Mouse (Mus musculus) cortical plate, adult 2 months (tissue): Measurements from ENCODE around the gene Pcbp3. TPM values are rescaled to one million over a fixed set of nuclear protein-coding genes. Genes with fewer than 3 reads are reported as not detected.

Experiments used
- H3K27ac ChIP-seq: fragments of 200-500 bp; 2 replicates; pipeline ENCODE4 v1.5.1; 2012; ENCODE audit warnings: low read length, control low read depth, inconsistent platforms; ENCODE audit not compliant: insufficient read depth
- H3K4me1 ChIP-seq: fragments of 200-500 bp; 2 replicates; pipeline ENCODE4 v1.6.1; 2011; ENCODE audit warnings: low read length; ENCODE audit not compliant: control insufficient read depth, insufficient read depth
- H3K4me3 ChIP-seq: fragments of 200-500 bp; 2 replicates; pipeline ENCODE4 v1.5.1; 2011; ENCODE audit warnings: mild to moderate bottlenecking, low read length, control low read depth; ENCODE audit not compliant: insufficient read depth
- CTCF ChIP-seq: fragments of 200-500 bp; IDR thresholded peaks from 2 replicates; pipeline ENCODE4 v1.5.1; 2011; ENCODE audit warnings: mild to moderate bottlenecking, control low read depth, low read length; ENCODE audit not compliant: insufficient read depth; ENCODE audit errors: extremely low read depth
- POLR2A ChIP-seq: fragments of 200-500 bp; IDR thresholded peaks from 2 replicates; pipeline ENCODE4 v1.6.1; 2011; ENCODE audit warnings: mild to moderate bottlenecking, low read length, control low read depth; ENCODE audit not compliant: insufficient read depth; ENCODE audit errors: extremely low read depth
- polyA plus RNA-seq: library from polyadenylated mRNA; depleted of rRNA; stranded (reverse); fragments of >200 nt; gene quantifications from 2 replicates; pipeline ENCODE4 v1.2.3, GENCODE M21; 2012

Pcbp3 gene
- polyA plus RNA-seq, 1 experiment: 49.0 TPM

- Histone ChIP-seq H3K27ac (no peak overlapping the region), H3K4me1 (peaks cover 5% of the 10 kb centered on the region), H3K4me3 (no peak overlapping the region)
- TF ChIP-seq CTCF: no peak
- no peak for TF ChIP-seq POLR2A
These were observed 230.0 kb downstream of the Pcbp3 start for GRCm38 (mm10) chr10:76731621-76732239.

- Histone ChIP-seq H3K27ac (0 out of 2 replicates have a peak overlapping the region, but pooled peaks have one; percentile 4), H3K4me3 (no peak overlapping the region), H3K4me1 (peaks cover 5% of the 10 kb centered on the region)
- TF ChIP-seq POLR2A: no peak
- no peak for TF ChIP-seq CTCF
These were observed 231.8 kb downstream of the Pcbp3 start for GRCm38 (mm10) chr10:76729631-76730620.

- peak; percentile 57 for TF ChIP-seq CTCF
- TF ChIP-seq POLR2A: no peak
- H3K4me1 ChIP-seq: peaks cover 3% of the 10 kb centered on the region
- H3K4me3 ChIP-seq: no peak overlapping the region
- H3K27ac ChIP-seq: no peak overlapping the region
These were observed 233.3 kb downstream of the Pcbp3 start for GRCm38 (mm10) chr10:76728369-76728768.

- TF ChIP-seq POLR2A (no peak), CTCF (no peak)
- Histone ChIP-seq H3K4me3 (no peak overlapping the region), H3K27ac (no peak overlapping the region), H3K4me1 (peaks cover 3% of the 10 kb centered on the region)
These were observed 234.4 kb downstream of the Pcbp3 start for GRCm38 (mm10) chr10:76727301-76727700.

GRCm38 (mm10) chr10:76726866-76727265 lies 234.8 kb downstream of the Pcbp3 start:
- Histone ChIP-seq H3K4me3 (no peak overlapping the region), H3K27ac (no peak overlapping the region), H3K4me1 (peaks cover 3% of the 10 kb centered on the region)
- TF ChIP-seq POLR2A: no peak

GRCm38 (mm10) chr10:76725682-76726285 lies 235.9 kb downstream of the Pcbp3 start, which contains the start of gene Col6a1:
TSS of gene Col6a1 (minus strand) at chr10:76726168.
- no peak for TF ChIP-seq POLR2A
- TF ChIP-seq CTCF: no peak
- Histone ChIP-seq H3K27ac (no peak within 1 kb of the TSS), H3K4me1 (peaks cover 3% of the 10 kb centered on the region), H3K4me3 (peak within 1 kb of the TSS; percentile 37)

- H3K4me1 ChIP-seq: no peaks in the 10 kb centered on the region; the same call in 1 of the 2 replicates
- peak overlapping the region; percentile 37; the same call in 1 of the 2 replicates for H3K4me3 ChIP-seq
- no peak for TF ChIP-seq CTCF
- no peak for TF ChIP-seq POLR2A
- no peak overlapping the region for H3K27ac ChIP-seq
These were observed 236.6 kb downstream of the Pcbp3 start for GRCm38 (mm10) chr10:76725097-76725496.

GRCm38 (mm10) chr10:76724231-76724736 lies 237.4 kb downstream of the Pcbp3 start:
- H3K27ac ChIP-seq: no peak overlapping the region
- TF ChIP-seq CTCF: no peak
- TF ChIP-seq POLR2A: no peak
- no peaks in the 10 kb centered on the region for H3K4me1 ChIP-seq
- H3K4me3 ChIP-seq: no peak overlapping the region; the same call in 1 of the 2 replicates

GRCm38 (mm10) chr10:76722751-76723450 lies 238.8 kb downstream of the Pcbp3 start:
- Histone ChIP-seq H3K4me3 (no peak overlapping the region), H3K4me1 (no peaks in the 10 kb centered on the region), H3K27ac (no peak overlapping the region)
- TF ChIP-seq POLR2A: no peak
- TF ChIP-seq CTCF: no peak
